Mouse (Mus musculus) embryonic stem cell, embryonic (primary cell): Measurements from ENCODE around the gene Add3.

ENCODE experiments used
- CTCF ChIA-PET, 4 experiments: fragments of 300-600 bp in 2 of 4; fragments of 350-600 bp in 2 of 4; sonication (Branson Sonifier 250); formaldehyde crosslinking; loops; one replicate each; lab custom pipeline; 2022; ENCODE audit warnings: inconsistent platforms in 2 of 4; lab: Charles Lee
- POLR2A ChIA-PET, 4 experiments: fragments of 300-600 bp in 2 of 4; fragments of 350-600 bp in 2 of 4; sonication (Branson Sonifier 250); formaldehyde crosslinking; loops; one replicate each; lab custom pipeline; 2022; ENCODE audit warnings: antibody characterized with exemption in 4 of 4, inconsistent platforms in 1 of 4; lab: Charles Lee

The Add3 gene

DNA sequence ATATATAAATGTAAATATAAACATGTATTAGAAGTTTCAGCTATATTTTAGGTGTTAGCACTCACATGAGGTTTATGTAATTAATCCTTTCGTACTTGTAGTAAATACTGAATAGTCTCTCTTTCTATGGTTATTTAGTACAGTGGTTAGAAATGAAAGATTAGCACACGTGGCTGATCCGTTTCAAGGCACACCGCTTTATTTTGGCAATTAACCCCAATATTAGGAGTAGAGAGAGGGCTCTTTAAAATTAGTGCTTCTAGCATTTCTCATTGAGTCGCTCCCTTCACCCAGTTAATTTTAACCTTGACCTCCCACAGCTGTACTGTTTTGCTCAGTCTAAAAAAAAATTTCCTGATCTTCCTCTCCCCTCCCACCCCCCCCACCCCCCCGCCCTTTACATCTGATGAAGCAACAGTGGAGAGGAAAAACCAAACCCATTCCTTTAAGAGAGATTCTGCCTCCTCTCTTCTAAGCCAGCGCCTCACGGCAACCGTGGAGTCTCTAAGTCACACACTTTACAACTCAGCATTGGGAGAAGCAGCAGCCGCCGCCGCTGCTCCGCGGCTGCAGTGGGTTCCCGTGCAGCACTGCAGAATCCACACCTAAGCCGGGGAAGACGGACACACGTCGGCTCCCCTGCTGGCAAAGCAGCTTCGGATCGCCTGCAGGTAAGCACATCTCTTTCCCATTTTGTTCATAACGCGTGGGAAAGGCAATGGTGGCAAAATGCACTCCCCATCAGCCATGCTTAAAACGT lies at the start of gene Add3:
Gene Add3 (plus strand): TSS at position 400 of the 760 bp plus-strand sequence.
- POLR2A ChIA-PET, result interaction anchor here in 2 of 4 experiments (1.0 to 3.1 kb wide), 6 partner anchors 7 to 102 kb away, joined by 3 to 38 read pairs (median 8); no protein-coding TSS in a partner anchor
- CTCF ChIA-PET, result no interaction called here

DNA sequence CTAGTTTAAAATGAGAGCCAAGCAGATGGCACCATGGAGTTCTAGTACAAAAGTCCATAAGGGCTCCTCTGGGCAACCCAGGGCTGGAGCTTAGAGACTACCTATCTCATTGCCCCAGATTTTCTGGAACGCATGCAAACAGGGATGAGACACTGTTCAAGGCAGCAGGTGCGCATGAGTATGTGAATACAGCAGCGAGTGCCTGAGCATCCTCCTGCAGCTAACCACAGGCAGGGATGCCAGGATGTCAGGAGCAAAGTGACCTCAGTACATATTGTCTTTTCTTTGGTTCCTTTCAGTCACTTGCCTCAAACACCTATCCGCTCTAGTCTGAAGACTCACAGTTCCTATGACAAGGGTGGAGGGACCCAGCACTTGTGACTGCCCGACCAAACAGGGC lies 49.6 kb upstream of the Add3 start:
- POLR2A ChIA-PET, result interaction anchor here in 3 of 4 experiments (0.6 to 1.9 kb wide), 8 partner anchors 14 to 304 kb away, joined by 3 to 6 read pairs (median 4); no protein-coding TSS in a partner anchor
- CTCF ChIA-PET, result interaction anchor here in 1 of 4 experiments (0.8 kb wide), 1 partner anchor 17 kb away, joined by 3 read pairs; no protein-coding TSS in a partner anchor

DNA sequence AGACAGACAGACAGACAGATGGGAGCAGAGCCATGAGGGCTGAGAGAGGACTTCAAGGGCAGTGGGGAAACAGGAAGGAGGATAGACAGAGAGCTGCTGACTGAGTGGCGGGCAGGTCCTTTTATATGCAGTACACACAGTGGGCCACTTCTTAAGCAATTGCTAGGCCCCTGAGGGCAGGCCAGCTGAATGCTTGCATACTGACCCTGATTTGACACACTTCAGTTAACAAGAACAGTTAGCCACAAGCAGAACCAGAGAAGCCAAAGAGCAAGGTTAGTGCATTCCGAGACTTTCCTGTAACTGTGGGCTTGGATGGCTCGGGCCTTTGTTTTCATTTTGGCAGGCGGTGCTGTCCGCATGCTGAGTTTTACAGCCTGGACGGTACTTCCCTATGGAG lies 48.0 kb upstream of the Add3 start:
- ChIA-PET CTCF (interaction anchor here in 1 of 4 experiments (0.7 kb wide), 1 partner anchor 19 kb away, joined by 3 read pairs; no protein-coding TSS in a partner anchor), POLR2A (interaction anchor here in 2 of 4 experiments (0.6 to 1.8 kb wide), 6 partner anchors 9 to 507 kb away, joined by 3 to 8 read pairs (median 4); no protein-coding TSS in a partner anchor)

DNA sequence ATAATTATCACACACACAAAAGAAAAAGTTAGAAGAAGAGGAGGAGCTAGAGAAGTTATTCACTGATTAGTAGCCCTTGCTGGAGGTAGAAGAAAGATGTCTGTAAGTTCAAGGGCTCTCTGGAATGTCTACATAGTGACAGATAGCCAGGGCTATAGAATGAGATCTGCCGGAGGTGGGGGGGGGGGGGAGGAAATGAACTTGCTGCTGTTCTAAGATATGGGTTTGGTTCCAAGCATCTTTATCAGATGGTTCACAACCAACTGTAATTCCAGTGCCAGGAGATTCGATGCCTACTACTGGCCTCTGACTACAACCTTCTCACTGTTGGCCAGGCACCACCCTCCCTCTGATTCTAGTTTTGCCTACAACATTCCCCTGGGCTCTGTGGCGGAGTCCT lies 46.9 kb upstream of the Add3 start:
- POLR2A ChIA-PET, result interaction anchor here in 2 of 4 experiments (1.3 to 1.8 kb wide), 3 partner anchors 35 to 506 kb away, joined by 4 to 5 read pairs (median 5); no protein-coding TSS in a partner anchor
- CTCF ChIA-PET, result no interaction called here

DNA sequence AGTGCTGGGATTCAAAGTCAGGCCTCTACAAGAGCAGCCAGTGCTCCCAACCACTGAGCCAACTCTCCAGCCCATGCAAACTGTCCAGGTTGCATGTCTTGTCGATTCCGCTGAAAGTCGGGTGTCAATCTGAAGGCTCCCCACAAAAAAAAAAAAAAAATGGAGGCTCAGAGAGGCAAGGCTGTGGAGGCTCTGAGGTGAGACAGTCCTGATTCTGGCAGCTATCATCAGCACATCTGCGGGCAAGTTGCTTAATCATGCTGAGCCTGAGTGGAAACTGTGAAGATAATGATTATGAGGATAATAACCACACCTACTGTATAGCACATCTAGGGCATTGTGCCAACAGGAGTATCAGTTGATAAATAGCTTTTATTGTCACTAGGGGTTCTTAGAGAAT lies 45.6 kb upstream of the Add3 start:
- CTCF ChIA-PET, result no interaction called here

DNA sequence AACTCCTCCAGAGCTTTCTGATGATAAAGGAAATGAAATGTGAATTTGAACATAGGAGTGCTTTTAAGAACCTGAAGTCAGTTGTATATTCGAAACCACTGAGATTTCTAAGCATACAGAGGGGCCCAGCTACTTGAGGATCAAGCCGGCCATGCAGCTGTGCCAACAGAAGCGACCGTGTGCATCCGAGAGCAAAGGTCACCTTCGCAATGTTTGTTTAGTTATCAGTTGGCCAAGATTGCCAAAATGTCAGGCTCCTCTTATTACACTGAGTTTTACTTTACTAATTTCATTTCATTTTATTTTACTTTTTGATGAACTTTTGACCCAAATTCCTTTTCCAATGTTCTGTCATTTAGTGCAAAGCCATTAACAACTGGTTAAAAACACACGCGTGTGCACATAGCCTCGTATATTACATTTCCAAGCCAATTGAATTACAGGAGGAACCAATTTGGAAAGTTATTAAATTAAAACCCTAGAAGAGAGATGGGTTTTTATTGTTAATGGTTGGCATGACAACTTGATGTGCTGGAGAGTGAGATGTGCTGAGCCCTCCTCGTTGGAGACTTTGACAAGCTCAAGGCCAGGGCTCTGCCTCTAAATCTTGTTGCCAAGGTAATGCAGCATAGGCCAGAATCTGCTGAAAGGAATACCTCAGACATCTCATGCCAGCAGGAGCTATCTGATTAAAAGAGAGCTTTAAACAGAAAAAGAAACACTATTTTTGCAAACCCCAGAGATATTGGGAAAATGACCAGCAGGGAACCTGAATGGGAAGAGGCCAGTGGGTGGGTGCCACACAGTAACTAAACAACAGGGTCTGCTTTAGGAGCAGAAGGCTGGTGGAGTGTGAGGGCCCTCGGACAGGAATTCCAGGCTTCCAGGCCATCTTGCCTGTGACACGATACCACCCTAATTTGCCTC lies 38.6 kb upstream of the Add3 start:
- POLR2A ChIA-PET, result interaction anchor here in 1 of 4 experiments (1.2 kb wide), 1 partner anchor 18 kb away, joined by 5 read pairs; no protein-coding TSS in a partner anchor
- CTCF ChIA-PET, result interaction anchor here in 1 of 4 experiments (0.6 kb wide), 1 partner anchor 263 kb away, joined by 3 read pairs; no protein-coding TSS in a partner anchor

More for the DNA sequence above, 45.6 kb upstream of the Add3 start:
- POLR2A ChIA-PET, result interaction anchor here in 2 of 4 experiments (1.0 kb wide), 2 partner anchors 11 to 132 kb away, joined by 3 read pairs; no protein-coding TSS in a partner anchor

DNA sequence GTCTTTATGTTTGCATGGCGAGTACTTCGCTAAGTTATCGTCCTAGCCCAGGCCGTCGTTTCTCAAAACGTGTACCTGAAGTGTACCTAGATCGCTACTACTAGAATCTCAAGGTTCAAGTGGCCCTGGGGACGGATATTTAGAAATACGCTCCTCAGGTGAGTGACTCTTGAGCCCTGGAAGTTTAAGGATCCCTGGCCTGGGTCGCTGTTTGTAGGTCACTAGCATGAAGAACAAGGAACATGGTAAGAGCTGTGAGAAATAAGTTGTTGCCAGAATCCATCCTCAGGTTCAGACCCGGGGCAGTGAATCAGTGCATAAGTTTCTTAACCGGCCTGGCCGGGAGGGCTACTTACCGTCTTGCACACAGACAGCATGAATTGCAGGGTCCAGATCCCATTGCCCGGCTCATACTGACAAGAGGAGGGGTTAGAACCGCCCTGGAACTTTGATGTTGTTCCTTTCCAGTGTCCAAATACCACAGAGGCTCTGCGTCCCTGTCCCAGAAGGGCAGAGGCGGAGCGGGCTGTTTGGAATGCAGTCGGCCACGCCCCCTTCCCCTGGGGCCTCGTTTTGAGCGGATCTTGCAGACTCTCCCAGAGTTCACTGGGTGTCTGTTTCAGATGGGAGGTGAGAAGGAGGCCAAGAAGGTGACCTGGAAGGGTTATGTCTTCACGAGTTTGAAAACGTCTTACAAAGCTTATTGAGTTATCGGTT lies 34.7 kb upstream of the Add3 start:
- CTCF ChIA-PET, result interaction anchor here in 2 of 4 experiments (0.6 to 1.3 kb wide), 3 partner anchors 37 to 146 kb away, joined by 3 to 4 read pairs (median 3); no protein-coding TSS in a partner anchor
- POLR2A ChIA-PET, result interaction anchor here in 3 of 4 experiments (0.6 to 3.0 kb wide), 18 partner anchors 10 to 933 kb away, joined by 3 to 14 read pairs (median 4); no protein-coding TSS in a partner anchor

DNA sequence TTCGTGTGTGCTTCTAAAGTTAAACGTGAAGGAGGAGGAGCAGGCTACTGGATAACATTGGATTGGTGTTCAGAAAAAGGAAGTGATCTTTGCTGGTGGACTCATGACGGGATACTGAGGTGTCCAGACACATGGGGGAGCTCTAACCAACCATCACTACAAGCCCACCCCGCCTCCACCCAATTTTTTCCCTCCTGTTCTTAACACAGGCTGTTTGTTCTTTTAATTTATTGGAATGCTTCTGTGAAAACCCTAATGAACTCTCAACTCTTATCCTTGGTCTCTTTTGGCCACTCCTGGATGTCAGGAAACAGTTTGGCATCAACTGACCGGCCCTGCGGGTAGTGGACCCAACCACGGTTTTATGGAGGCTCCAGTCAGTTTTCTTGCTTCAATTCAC lies 33.3 kb upstream of the Add3 start:
- POLR2A ChIA-PET, result interaction anchor here in 2 of 4 experiments (1.0 to 3.0 kb wide), 10 partner anchors 18 to 282 kb away, joined by 3 to 14 read pairs (median 4); no protein-coding TSS in a partner anchor
- CTCF ChIA-PET, result interaction anchor here in 1 of 4 experiments (0.7 to 1.2 kb wide), 3 partner anchors 19 to 317 kb away, joined by 3 read pairs; no protein-coding TSS in a partner anchor

DNA sequence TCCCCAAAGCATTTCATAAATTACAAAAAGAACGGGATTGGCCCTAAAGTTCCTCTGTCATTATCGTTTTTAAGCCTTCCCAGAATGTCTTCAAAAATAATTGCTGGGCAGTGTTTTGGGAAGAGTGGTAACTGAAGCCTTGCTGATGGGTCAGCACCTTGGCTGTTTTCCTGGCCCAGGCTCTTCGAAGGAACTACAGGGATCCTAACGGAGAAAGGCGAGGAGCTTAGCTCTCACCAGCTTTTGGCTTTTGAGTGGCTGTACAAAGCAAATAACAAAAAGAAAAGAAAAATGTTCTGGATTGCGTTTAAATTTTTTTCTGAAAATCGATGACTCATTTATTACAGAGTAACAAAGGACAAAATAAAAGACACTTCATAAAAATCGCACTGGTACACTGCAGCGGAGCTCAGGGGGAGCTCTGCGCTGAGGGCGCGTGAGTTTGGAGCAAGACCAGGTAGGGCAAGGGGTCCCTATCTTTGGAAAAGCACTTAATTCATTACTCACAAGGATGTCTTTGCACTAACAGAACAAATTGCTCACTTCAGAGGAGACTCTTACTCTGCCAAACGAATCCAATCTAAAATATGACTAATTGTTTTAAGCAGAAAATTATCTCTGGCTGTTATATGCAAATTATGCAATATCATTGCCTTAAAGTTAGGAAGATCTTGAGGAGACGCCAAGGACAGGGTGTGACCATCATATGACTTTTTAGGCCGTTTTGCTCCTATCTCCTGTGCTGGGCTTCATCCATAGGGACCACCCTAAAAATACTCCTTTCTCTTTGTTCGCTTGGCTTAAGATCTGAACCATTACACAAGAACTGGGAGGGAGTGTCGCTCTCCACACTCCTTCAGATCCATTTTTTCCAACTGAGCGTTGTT lies 32.6 kb upstream of the Add3 start:
- CTCF ChIA-PET, result interaction anchor here in 2 of 4 experiments (0.6 to 1.2 kb wide), 4 partner anchors 19 to 317 kb away, joined by 3 read pairs; no protein-coding TSS in a partner anchor

DNA sequence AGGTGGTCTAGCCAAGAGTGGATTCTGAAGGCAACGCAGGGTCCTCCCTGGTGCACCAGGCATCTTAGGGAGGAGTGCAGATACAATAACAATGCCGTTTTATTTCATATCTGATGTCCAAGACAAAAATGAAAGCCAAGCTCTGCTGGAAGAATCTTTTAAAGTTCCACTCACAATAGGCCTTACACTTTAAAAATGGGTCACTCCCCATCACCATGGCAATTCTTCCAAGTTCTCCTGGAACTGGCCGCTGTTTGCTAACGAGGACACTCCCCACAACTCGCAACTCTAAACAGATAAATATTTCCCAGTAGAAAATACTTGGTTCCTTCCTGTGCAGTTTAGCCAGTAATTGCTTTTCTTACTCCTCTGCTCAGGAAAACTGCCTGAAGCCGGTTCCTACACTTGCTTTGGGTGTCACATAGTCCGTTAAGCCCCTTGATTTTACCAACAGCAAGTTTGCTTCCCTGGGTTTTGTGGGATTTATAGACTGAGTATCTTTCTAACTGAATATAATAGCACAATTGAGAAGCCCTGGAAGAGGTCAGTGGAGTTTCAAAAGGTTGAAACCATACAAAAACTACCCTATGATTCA lies 28.1 kb upstream of the Add3 start:
- POLR2A ChIA-PET, result interaction anchor here in 3 of 4 experiments (0.5 to 2.3 kb wide), 3 partner anchors 30 to 340 kb away, joined by 4 to 6 read pairs (median 4); no protein-coding TSS in a partner anchor
- CTCF ChIA-PET, result interaction anchor here in 1 of 4 experiments (0.6 kb wide), 1 partner anchor 61 kb away, joined by 5 read pairs; no protein-coding TSS in a partner anchor

More for the DNA sequence above, 32.6 kb upstream of the Add3 start:
- POLR2A ChIA-PET, result interaction anchor here in 2 of 4 experiments (0.7 to 3.0 kb wide), 4 partner anchors 28 to 281 kb away, joined by 3 to 14 read pairs (median 4); no protein-coding TSS in a partner anchor

DNA sequence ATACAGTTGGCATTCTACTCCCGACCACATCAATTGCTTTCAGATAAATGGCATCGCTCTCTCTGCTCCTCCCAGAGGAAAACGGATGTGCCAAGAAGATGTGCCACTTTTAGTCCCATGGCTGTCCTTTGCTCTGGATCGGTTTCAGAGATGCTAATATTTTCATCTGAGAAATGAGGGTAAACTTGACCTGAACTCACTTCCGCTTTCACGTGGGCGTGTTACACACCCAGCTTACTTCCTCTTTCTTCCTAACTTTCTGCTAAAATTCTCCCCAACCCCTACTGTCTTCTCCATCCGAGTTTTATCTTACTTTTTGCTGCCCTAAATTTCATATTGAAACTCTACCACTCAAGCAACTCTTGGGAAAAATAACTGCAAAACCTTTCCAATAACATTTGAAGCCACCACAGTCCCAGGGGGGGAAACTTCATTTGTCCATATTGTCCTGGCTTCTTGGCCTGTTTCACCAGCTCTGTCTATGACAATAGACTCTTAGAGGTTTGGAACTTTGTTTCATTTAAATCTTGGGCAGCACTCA lies 20.9 kb upstream of the Add3 start:
- POLR2A ChIA-PET, result interaction anchor here in 2 of 4 experiments (1.0 to 2.7 kb wide), 4 partner anchors 13 to 23 kb away, joined by 3 to 7 read pairs (median 4); no protein-coding TSS in a partner anchor

DNA sequence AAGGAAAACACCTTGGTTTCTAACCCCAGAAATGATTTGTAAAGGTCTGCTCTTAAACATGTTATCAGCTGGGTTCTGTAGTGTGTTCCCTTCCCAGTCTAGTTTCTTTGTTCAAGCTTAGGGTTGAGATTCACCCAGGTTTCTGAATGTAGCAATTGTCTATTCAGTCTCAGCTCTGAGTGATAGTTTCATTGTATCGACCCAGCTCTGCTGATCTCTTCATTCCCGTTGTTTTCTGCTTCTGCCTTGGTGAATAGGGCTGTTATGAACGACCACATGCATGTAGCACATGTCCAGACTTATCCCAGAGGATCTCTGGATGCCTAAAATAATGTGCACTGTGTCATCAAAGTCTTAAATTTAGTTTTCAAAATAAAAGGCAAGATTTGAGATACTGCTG lies 19.8 kb upstream of the Add3 start:
- CTCF ChIA-PET, result interaction anchor here in 1 of 4 experiments (0.5 kb wide), 1 partner anchor 274 kb away, joined by 4 read pairs; no protein-coding TSS in a partner anchor
- POLR2A ChIA-PET, result interaction anchor here in 2 of 4 experiments (2.0 to 2.7 kb wide), 2 partner anchors 19 to 21 kb away, joined by 5 to 7 read pairs; no protein-coding TSS in a partner anchor

More for the DNA sequence above, 20.9 kb upstream of the Add3 start:
- CTCF ChIA-PET, result no interaction called here

DNA sequence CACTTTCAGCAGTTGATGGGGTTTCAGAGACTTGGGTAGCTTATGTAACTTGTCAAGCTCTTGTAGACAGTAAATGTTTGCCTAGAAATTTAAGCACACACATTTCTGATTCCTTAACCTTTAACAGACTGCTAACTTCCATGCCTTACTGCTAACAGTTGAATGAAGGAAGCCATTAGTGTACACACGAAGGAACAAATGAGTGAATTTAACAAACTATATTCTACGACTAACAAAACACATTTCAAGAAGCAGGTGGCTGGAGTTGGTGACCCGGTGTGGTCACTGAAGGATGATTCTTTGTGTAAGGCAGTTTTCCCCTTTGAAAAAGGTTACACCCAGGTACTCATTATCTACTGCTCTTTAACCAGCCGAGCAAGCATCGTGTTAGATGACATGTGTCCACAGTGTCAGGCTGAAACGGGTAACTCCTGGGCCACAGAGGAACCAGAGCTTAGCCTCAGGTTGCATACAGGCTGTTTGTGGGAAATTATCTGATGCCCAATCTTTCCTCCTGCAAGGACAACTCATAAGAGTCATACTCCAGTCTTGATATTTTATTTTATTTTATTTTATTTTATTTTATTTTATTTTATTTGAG lies 17.5 kb upstream of the Add3 start:
- ChIA-PET CTCF (no interaction called here), POLR2A (interaction anchor here in 2 of 4 experiments (1.2 to 2.3 kb wide), 2 partner anchors 17 to 19 kb away, joined by 3 to 6 read pairs; partner anchors contain the start of gene Add3 (in 1 of the 2))

DNA sequence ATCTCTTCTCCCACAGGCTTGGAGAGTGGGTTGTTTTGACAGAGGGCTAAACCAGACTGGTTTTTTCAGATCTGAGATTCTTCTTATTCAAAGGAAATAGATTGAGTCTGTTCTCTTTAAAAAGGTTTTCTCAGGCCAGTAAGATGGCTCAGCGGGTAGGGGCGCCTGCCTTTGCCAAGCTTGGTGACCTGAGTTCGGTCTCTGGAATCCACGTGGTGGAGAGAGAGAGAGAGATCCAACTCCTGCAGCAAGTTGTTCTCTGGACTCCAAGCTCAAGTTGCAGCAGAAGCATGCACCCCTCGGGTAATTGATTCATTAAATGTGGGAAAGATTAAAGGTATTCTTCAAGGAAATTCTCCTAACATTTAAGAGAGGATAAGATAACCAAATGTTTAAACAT lies 16.9 kb upstream of the Add3 start:
- ChIA-PET POLR2A (interaction anchor here in 2 of 4 experiments (1.2 to 2.3 kb wide), 2 partner anchors 17 to 19 kb away, joined by 3 to 6 read pairs; partner anchors contain the start of gene Add3 (in 1 of the 2)), CTCF (no interaction called here)

DNA sequence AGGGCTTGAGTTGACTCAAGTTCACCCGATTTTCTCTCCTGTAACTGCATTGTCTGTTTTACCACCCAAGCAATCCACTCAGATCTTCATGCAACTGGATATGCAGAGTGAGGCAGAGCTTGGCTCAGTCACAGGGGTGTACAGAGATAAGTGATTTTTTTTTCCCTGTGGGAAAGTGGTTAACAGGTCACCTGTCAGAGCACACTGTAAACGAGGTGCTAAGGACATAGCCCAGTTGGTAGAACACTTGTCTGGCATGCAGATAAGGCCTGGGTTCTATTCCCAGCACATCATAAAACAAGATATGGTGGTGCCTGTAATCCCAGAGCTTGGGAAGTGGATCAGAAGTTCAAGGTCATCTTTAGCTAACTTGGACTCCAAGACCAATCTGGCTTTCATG lies 14.6 kb upstream of the Add3 start:
- ChIA-PET POLR2A (interaction anchor here in 1 of 4 experiments (0.5 kb wide), 1 partner anchor 70 kb away, joined by 12 read pairs; no protein-coding TSS in a partner anchor), CTCF (interaction anchor here in 1 of 4 experiments (1.2 kb wide), 1 partner anchor 19 kb away, joined by 3 read pairs; no protein-coding TSS in a partner anchor)
